Mouse (Mus musculus) limb, embryonic 11.5 days (tissue): ENCODE results near the gene Gucy2d. TPM values are rescaled to one million over a fixed set of nuclear protein-coding genes. Genes with fewer than 3 reads are reported as not detected.
A peak's percentile ranks its signal among the peaks of the same experiment; 100 is the strongest.

Experiments
- ATAC-seq: fragments of 200-750 bp; cut with Nextera tagmentation; 2 replicates; pipeline ENCODE4 v1.8.0; 2017; ENCODE audit warnings: low read depth; ENCODE audit not compliant: insufficient number of reproducible peaks, low FRiP score, low TSS enrichment
- DNase-seq: peaks from one replicate; pipeline ENCODE4 v3.0.0-alpha.2; 2015; ENCODE audit warnings: low spot score
- H3K27ac ChIP-seq: fragments of 300-500 bp; sonication (generic); replicated peaks from 2 replicates; pipeline ENCODE4 v1.5.1; 2014; ENCODE audit warnings: low read depth, mild to moderate bottlenecking, low read length
- H3K27me3 ChIP-seq: fragments of 300-500 bp; sonication (generic); 2 replicates; pipeline ENCODE4 v1.6.1; 2014; ENCODE audit warnings: mild to moderate bottlenecking, low read length, mixed read lengths; ENCODE audit not compliant: control insufficient read depth, insufficient read depth
- H3K36me3 ChIP-seq: fragments of 300-500 bp; sonication (generic); 2 replicates; pipeline ENCODE4 v1.6.1; 2014; ENCODE audit warnings: mild to moderate bottlenecking, low read length, moderate library complexity, mixed read lengths; ENCODE audit not compliant: control insufficient read depth, insufficient read depth
- H3K4me1 ChIP-seq: fragments of 300-500 bp; sonication (generic); 2 replicates; pipeline ENCODE4 v1.6.1; 2014; ENCODE audit warnings: low read length, mixed read lengths; ENCODE audit not compliant: control insufficient read depth, insufficient read depth
- H3K4me2 ChIP-seq: fragments of 300-500 bp; sonication (generic); 2 replicates; pipeline ENCODE4 v1.6.1; 2014; ENCODE audit warnings: low read depth, mild to moderate bottlenecking, moderate library complexity; ENCODE audit not compliant: severe bottlenecking
- H3K4me3 ChIP-seq: fragments of 300-500 bp; sonication (generic); 2 replicates; pipeline ENCODE4 v1.5.1; 2014; ENCODE audit warnings: low read depth, low read length
- H3K9ac ChIP-seq: fragments of 300-500 bp; sonication (generic); 2 replicates; pipeline ENCODE4 v1.6.1; 2014; ENCODE audit warnings: mild to moderate bottlenecking, low read length
- H3K9me3 ChIP-seq: fragments of 300-500 bp; sonication (generic); 2 replicates; pipeline ENCODE4 v1.6.1; 2016; ENCODE audit warnings: low read length; ENCODE audit not compliant: control insufficient read depth
- WGBS: fragments of 180-500 bp; shearing (Covaris S2); extraction: QIAGEN DNeasy Blood & Tissue Kit; methylation state at CpG from one replicate; pipeline ENCODE4 v1.1.7; 2014; 5-methylcytosine and 5-hydroxymethylcytosine counted together
- polyA plus RNA-seq: library from polyadenylated mRNA; unstranded; fragments of >200 nt; fragmentation: Nextera tagmentation; extraction: Ambion mirVana; gene quantifications from 2 replicates; pipeline ENCODE4 v1.2.1, GENCODE M21; 2014

Gene Gucy2d
- polyA plus RNA-seq, 1 experiment from 2014 or later, result not detected

- H3K4me2 ChIP-seq, result no peak overlapping the region
- no peak for ATAC-seq
Measured at GRCm38 (mm10) chr7:98454397-98455120, 14.3 kb downstream of the Gucy2d start.

GRCm38 (mm10) chr7:98460319-98460718, 20.1 kb downstream of the Gucy2d start:
- WGBS, result 65% methylated on average over 7 of the region's 7 CpGs
- Histone ChIP-seq H3K4me2 (no peak overlapping the region), H3K36me3 (no peaks in the 10 kb centered on the region), H3K9me3 (no peaks in the 10 kb centered on the region), H3K4me3 (no peak overlapping the region), H3K27ac (no peak overlapping the region), H3K27me3 (no peaks in the 10 kb centered on the region), H3K9ac (no peak overlapping the region), H3K4me1 (no peaks in the 10 kb centered on the region)
- DNase-seq, result no peak
- peak; percentile 59; the same call in 1 of the 2 replicates for ATAC-seq

More at GRCm38 (mm10) chr7:98454397-98455120, 14.3 kb downstream of the Gucy2d start:
- Histone ChIP-seq H3K9me3 (no peaks in the 10 kb centered on the region), H3K9ac (no peak overlapping the region), H3K36me3 (no peaks in the 10 kb centered on the region), H3K27ac (no peak overlapping the region), H3K4me3 (no peak overlapping the region), H3K4me1 (peaks cover 4% of the 10 kb centered on the region; the same call in 1 of the 2 replicates), H3K27me3 (no peaks in the 10 kb centered on the region)
- 67% methylated on average over 10 of the region's 10 CpGs for WGBS
- no peak for DNase-seq

DNA sequence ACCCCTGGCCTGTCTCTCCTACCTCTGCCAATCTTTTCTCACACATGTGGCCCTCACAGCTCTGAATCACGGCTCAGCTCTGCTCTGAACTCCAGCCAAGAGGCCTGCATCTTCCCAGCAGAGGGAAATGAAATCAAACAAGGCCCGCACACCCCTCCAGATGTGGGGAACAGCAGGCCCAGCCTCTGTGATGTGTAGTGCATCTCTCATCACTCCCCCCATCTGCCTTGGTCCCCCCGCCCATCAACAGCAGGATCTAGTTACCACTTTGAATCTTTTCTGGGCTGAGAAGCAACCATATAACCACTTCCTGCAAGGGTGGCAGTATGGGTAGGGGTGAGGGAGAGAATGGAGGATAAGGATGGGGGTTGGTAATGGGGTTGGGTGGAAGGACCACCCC, 28.9 kb downstream of the Gucy2d start:
- Histone ChIP-seq H3K4me3 (no peak overlapping the region), H3K9me3 (no peaks in the 10 kb centered on the region), H3K36me3 (no peaks in the 10 kb centered on the region), H3K4me1 (no peaks in the 10 kb centered on the region), H3K9ac (no peak overlapping the region), H3K27ac (no peak overlapping the region), H3K4me2 (no peak overlapping the region), H3K27me3 (no peaks in the 10 kb centered on the region)
- DNase-seq, result no peak
- no peak; the same call in 1 of the 2 replicates for ATAC-seq
- 60% methylated on average over 3 of the region's 3 CpGs for WGBS

DNA sequence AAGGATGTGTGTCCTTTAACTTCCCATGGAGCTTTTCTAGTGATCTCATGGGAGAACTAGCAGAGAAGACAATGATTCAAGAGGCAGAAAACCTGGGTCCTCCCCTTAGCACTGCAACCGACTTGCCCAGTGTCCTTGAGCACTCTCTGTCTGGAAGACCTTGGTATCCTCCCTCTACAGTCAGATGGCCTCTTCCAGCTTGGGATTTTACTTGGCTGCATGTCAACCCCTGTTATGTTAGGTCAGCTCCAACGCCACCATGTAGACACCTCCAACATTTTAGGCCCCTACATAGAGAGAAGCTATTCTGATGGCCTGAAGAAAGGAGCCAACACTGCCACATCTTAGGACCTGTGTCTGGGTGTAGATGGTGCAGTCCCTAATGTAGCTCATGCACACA, 32.3 kb downstream of the Gucy2d start:
- 84% methylated on average over 2 of the region's 2 CpGs for WGBS
- ATAC-seq (no peak), DNase-seq (no peak)
- Histone ChIP-seq H3K4me1 (no peaks in the 10 kb centered on the region), H3K9me3 (no peaks in the 10 kb centered on the region), H3K36me3 (no peaks in the 10 kb centered on the region), H3K27ac (no peak overlapping the region), H3K4me3 (no peak overlapping the region), H3K4me2 (no peak overlapping the region), H3K27me3 (no peaks in the 10 kb centered on the region), H3K9ac (no peak overlapping the region)

DNA sequence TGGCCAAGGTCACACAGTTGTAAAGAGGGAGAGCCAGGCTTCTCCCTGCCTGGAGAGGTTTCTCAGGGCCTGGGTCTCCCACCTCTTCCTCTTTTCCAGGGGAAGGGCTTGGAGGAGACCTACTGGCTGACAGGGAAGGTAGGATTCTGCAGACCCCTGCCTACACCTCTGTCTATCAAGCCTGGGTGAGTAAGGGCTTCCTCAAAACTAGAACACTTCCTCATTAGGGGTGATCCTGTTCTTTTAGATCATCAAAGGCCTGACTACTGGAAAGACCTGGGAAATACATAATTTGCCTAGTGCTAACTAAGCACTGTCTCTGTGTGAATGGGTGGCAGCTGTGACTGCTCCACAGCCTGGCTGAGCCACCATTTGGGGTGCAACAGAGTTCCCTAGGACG, 34.3 kb downstream of the Gucy2d start:
- H3K4me2 ChIP-seq, result no peak overlapping the region
- no peaks in the 10 kb centered on the region for H3K36me3 ChIP-seq
- ATAC-seq (no peak), DNase-seq (no peak)
- no peaks in the 10 kb centered on the region for H3K27me3 ChIP-seq
- no peak overlapping the region for H3K27ac ChIP-seq
- 73% methylated on average over 1 of the region's 1 CpGs for WGBS
- H3K9me3 ChIP-seq, result no peaks in the 10 kb centered on the region
- H3K4me3 ChIP-seq, result no peak overlapping the region
- H3K9ac ChIP-seq, result no peak overlapping the region
- H3K4me1 ChIP-seq, result no peaks in the 10 kb centered on the region

DNA sequence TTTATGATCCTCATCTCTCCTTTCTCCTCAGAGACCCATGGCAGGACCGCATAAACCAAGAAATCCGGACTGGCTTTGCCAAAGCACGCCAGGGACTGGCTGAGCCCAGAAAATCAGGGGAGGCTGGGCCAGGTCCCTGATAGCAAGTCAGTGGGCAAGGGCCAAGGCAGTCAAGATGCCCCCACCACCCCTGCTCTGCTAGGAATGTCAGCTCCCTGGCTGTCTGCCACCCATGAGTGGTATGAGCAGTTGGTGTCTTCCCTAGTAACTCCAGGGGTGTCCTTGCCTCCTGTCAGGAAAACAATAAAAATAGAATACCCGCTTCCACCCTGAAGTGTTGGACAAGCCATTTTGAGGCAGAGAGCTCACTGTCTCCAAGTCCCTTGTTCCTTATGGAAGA, 36.9 kb downstream of the Gucy2d start:
- DNase-seq (no peak), ATAC-seq (no peak)
- Histone ChIP-seq H3K27me3 (no peaks in the 10 kb centered on the region), H3K4me1 (no peaks in the 10 kb centered on the region), H3K27ac (no peak overlapping the region), H3K36me3 (no peaks in the 10 kb centered on the region), H3K9me3 (no peaks in the 10 kb centered on the region), H3K4me3 (no peak overlapping the region), H3K4me2 (no peak overlapping the region), H3K9ac (no peak overlapping the region)
- WGBS, result 81% methylated on average over 4 of the region's 4 CpGs

- peaks cover 5% of the 10 kb centered on the region; the same call in 1 of the 2 replicates for H3K4me1 ChIP-seq
- no peak overlapping the region for H3K4me3 ChIP-seq
- H3K36me3 ChIP-seq, result no peaks in the 10 kb centered on the region
- no peaks in the 10 kb centered on the region for H3K9me3 ChIP-seq
- 100% methylated on average over 1 of the region's 1 CpGs for WGBS
- H3K4me2 ChIP-seq, result no peak overlapping the region
- ATAC-seq (no peak), DNase-seq (no peak)
- H3K27ac ChIP-seq, result no peak overlapping the region
- H3K27me3 ChIP-seq, result no peaks in the 10 kb centered on the region
- no peak overlapping the region for H3K9ac ChIP-seq
Measured at GRCm38 (mm10) chr7:98480481-98480880, 40.3 kb downstream of the Gucy2d start.

DNA sequence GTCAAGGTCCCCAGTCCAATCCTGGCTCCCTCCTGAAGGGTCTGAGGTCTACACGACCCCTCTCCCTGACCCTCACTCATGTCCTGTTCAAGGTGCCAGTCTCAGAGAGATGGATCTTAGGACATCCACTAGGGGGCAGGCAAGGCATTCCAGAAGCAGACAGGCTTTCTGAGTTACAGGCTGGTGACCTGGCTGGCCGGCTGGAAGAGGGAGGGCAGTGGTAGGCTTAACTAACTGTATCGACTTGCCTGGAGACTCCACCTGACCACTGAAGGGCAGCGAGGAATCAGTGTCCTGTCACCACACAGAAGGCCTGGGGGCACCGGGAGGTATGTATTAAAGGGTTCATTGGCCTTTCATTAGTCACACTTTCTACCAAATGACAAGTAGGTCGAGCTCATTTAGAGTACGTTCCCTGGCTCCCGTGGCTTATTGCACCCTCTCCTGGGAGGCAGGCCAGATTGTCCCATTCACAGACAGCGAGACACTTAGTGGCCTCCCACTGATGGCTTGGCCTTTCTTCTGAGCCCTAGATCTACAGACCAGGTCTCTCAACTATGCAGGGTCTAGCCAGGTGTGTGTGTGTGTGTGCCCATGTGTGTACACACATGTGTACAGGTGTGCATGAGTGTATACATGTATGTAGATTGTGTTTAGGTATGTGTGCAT, 41.0 kb downstream of the Gucy2d start:
- Histone ChIP-seq H3K4me3 (no peak overlapping the region), H3K9me3 (no peaks in the 10 kb centered on the region), H3K4me2 (no peak overlapping the region), H3K27me3 (no peaks in the 10 kb centered on the region), H3K36me3 (no peaks in the 10 kb centered on the region), H3K27ac (no peak overlapping the region), H3K9ac (no peak overlapping the region), H3K4me1 (peaks cover 5% of the 10 kb centered on the region; the same call in 1 of the 2 replicates)
- 23% methylated on average over 9 of the region's 9 CpGs for WGBS
- ATAC-seq, result no peak; the same call in 1 of the 2 replicates
- DNase-seq, result peak; percentile 88
